Comparison of ENCODE assay signal across 8 mouse cellular contexts in genomic region chr5:33936120-33936707, GRCm38 (mm10). TPM values are rescaled to one million over a fixed set of nuclear protein-coding genes. Genes with fewer than 3 reads are reported as not detected.
DNase-seq lines count a peak whose midpoint lies in the region; ATAC-seq lines count a peak whose summit lies in the region.

TSS of gene Nelfa (minus strand) at chr5:33936413.

- no peaks in the 10 kb centered on the region for H3K27me3 ChIP-seq in lung, embryonic 16.5 days (ENCODE audit: control insufficient read depth, insufficient read depth, low read depth, low read length)

- H3K4me3 ChIP-seq in lung, embryonic 16.5 days (ENCODE audit: low read length), result peak within 1 kb of the TSS; percentile 93

- peaks cover 17% of the 10 kb centered on the region for H3K4me1 ChIP-seq in lung, embryonic 16.5 days (replicated peaks; ENCODE audit: control insufficient read depth, insufficient read depth, low read length)

- peaks cover 4% of the 10 kb centered on the region; the same call in 1 of the 2 replicates for H3K9me3 ChIP-seq in lung, embryonic 16.5 days (ENCODE audit: control insufficient read depth, low read length)

- H3K4me2 ChIP-seq in lung, embryonic 16.5 days (ENCODE audit: low read depth, low read length), result peak within 1 kb of the TSS; percentile 92

- H3K36me3 ChIP-seq in lung, embryonic 16.5 days (ENCODE audit: control insufficient read depth, insufficient read depth, low read length), result no peaks in the 10 kb centered on the region

- under 1% methylated on average over 61 of the region's 61 CpGs for WGBS in lung, embryonic 16.5 days

- peak within 1 kb of the TSS; percentile 95 for H3K9ac ChIP-seq in lung, embryonic 16.5 days (ENCODE audit: low read length)

- DNase-seq in MEL-GATA-1-ER (ENCODE audit: extremely low read depth, low read depth), result peak; percentile 98
- DNase-seq in cerebellum, adult 8-10 months, result peak; percentile 98
- DNase-seq in forelimb bud, embryonic 11.5 days (ENCODE audit: low read depth, low spot score), result peak; percentile 98
- peak; percentile 98 for DNase-seq in layer of hippocampus, adult 9-10 months (ENCODE audit: low spot score)
- peak; percentile 93 for DNase-seq in ovary, postnatal 10 days (ENCODE audit: low spot score)
- peak; percentile 97 to 98 for DNase-seq in thymus, postnatal 10 days (ENCODE audit: low spot score in 2 of 2)

- H3K27ac ChIP-seq in lung, embryonic 16.5 days (ENCODE audit: low read length), result peak within 1 kb of the TSS; percentile 91

- ATAC-seq in hematopoietic stem cell, adult 5-6 weeks (replicated peaks in 1 of 2; ENCODE audit: insufficient read depth in 1 of 2, low FRiP score in 2 of 2, low TSS enrichment in 1 of 2, low read depth in 1 of 2, poor library complexity in 2 of 2, severe bottlenecking in 2 of 2), result peak; percentile 97 to 98
- ATAC-seq in lung, embryonic 16.5 days (ENCODE audit: low read depth), result peak; percentile 99

RNA-seq across cellular contexts. Expression of gene Nelfa, which starts in this region (rescaled TPM):
- total RNA-seq in hematopoietic stem cell, adult 5-6 weeks (2017), result 29.4 and 30.5 TPM in 2 replicates
- polyA plus RNA-seq in lung, embryonic 16.5 days (2015; fragmentation: Nextera tagmentation; extraction: Ambion mirVana), result 51.5 and 53.3 TPM in 2 replicates

Comparison
In these comparisons a context has a peak if more than half of its experiments do, and no peak if none do; other contexts are left out.
1. Peak in every context shown above with its lines: DNase-seq, ATAC-seq, H3K4me3 ChIP-seq and H3K27ac ChIP-seq.